Mouse (Mus musculus) telencephalon, adult 2 months (tissue): Measurements from ENCODE around the gene Tmem201.

ENCODE experiments used
- DNase-seq: peaks from one replicate; pipeline ENCODE4 v3.0.0-alpha.2; 2011; ENCODE audit warnings: low read depth, low spot score

Gene Tmem201

DNA sequence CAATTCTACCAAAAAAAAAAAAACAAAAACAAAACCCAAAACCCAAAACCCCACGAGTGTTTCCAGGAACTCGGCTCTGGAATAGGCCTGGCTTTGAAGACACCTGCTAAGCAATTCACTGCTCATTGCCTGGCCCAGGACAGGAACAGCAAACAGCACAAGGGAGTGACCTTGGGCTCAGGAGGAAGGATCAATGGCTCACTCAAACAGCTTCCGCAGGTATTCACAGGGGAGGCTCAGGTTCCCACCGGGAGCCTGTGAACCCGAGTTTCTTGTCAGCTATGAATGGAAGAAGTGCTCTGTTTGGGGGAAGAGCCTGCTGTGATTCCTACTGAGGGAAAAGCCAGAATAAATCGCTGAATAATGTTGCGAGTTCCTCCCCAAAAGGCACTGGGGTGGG lies 54.0 kb downstream of the Tmem201 start:
- DNase-seq = no peak

DNA sequence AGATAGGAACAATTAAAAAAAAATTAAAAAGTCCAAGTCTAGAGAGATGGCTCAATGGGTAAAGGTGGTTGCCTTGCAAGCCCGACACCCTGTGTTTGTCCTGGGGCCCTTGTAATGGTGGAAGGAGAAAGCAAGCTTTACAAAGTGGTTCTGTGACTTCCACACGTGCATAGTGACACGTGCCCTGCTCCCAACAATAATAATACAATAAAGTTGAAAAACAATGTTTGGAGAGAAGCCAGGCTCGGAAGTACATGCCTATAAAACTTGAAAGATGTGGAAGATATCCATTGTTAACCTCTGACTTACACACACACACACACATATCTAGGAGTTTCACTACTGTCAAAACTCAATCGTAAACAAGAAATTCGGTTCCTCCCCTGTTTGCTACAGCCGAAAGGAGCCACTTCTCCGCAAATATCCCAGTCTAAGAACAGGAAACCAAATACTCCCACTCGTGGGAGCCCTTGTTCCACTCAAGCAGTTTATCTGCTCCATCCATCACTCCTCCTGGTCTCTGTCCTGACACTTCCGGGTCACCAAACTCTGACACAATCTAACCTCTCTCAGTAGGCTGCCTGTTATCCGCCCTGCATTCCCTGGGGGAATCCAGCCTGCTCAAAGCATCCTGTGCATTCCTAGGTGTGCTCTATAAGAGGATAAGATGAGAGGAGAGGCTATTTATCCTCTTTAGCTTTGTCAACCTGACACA lies 58.6 kb downstream of the Tmem201 start:
- no peak for DNase-seq

DNA sequence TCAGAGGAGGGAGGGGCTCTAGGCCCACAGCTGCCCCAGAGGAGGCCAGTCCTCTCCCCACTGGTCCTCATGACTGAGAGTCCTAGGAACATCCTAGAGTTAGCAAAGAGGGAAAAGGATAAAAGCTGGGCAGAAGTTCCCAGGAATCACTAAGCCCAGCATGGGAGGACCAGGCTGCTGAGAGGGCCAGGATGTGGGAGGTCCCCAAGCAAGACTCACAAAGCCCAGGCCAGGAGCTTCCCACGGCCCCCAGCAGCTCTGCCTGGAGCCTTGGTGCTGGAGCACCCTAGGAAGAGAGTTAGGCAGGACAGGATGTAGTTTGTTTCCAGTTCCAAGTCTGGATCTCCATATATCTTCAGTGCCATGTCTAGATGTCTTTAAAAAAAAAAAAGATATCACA lies 59.8 kb downstream of the Tmem201 start:
- no peak for DNase-seq

DNA sequence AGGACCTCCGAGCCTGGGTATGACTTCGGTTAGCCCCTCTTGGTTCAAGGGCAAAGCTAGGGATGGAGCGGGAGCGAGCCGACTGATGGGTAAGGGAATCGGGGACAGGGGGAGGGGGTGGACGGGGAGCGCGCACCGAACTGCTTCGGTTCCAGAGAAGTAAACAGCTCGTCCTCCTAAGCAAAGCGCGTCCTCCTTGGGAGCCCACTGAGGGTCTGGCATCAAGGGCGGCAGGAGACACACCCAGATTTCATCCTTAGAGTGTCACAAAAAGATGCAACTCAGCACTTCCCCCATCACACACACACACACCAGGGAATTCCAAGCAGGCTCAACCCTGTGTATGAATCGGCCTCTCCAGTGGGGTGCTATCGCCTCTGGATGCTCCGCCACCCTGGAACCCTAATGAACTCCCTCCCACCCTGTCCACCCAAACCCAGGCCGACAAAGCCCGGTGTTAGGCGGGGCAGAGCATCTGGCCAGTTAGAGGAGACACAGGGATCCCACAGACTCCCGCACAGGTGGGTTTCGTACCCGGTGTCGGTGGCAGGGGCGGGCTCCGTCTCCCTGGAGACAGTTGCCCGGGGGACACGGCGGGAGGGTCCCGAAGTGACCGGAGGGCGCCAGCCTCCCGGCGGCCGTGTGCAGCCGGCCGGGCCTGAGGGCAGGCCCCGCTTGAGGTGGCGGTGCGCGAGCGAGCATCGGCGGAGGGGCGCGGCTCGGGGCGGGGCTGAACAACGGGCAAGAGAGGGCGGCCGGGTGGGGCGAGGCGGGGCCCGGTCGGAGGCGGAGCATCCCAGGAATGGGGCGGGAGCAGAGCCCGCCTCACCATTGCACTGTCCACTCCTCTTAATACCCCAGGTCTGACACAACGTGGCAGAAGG lies 62.2 kb downstream of the Tmem201 start:
- DNase-seq = peak; percentile 24

DNA sequence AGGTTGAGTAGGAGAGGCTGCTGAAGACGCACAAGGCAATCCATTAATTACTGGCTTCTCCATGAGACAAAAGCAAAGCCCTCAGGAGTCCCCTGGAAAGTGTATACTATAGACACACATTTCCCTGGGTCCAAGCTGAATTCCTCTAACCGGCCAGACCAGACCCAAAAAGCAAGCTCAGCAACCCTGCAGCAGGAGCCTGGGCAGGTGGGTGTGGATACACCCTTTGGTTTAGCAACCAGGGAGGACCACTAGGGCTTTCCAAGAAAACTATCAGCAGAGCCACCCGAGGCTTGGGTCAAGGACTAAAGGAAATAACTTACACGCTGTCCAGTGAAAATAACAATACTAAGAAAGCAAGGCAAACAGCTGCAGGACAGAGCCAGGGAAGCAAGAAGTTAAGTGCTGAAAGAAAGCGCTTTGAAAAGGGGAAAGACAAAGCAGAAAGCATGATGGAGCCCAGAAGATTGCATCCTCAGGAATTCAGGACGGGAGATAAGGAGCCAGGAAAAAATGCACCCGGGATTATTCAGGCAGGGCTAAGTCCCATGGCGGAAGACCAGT lies 62.9 kb downstream of the Tmem201 start:
- DNase-seq = no peak

DNA sequence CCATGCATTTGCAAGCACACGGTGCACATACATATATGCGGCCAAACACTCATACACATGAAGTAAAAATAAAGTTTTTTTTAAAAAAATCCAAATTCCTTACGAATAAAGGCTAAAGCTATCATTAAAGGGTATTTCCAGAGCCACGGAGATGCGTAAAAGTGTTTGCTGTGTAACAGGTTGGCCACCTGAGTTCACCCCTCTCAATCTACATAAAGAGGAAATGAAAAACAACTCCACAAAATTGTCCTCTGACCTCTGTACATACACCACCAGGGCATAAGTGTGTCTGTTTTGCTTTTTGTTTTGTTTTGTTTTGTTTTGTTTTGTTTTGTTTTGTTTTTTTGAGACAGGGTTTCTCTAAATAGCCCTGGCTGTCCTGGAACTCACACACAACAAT lies 65.1 kb downstream of the Tmem201 start:
- DNase-seq = no peak

DNA sequence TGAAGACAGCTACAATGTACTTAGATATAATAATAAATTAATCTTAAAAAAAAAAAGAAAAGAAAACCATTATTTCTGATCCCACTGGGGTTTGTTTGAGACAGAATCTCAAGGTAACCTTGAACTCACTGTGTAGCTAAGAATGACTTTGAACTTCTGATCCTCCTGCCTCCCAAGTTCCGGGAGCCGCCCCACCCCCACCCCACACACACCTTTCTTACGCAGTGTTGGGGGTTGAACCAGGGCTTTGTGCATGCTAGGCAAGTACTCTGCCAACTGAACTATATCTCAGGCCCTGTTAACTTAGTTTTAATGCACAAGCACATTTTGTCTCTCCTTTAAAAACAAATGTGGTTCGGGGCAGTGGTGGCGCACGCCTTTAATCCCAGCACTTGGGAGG lies 66.7 kb downstream of the Tmem201 start:
- DNase-seq = no peak

DNA sequence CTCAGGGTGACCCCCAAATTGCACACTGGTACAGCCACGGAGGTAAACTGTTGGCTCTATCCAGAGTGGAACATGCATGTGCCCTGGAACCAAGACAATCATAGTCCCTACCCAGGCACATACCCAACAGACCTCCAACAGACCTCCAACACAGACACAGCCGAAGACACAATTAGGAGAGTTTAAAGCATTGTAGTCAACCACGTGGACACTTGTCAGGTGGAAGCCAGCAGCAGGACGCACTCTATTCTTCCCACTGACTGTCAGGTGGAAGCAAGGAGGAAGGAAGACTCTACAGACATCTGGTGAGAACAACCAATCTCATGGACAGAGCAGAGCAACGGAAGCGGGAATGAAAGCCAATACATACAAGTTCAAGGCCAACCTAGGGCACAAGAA lies 72.2 kb downstream of the Tmem201 start:
- DNase-seq = no peak
